Mouse (Mus musculus): Measurements from ENCODE around the gene Lrrc51.

The Lrrc51 gene

DNA sequence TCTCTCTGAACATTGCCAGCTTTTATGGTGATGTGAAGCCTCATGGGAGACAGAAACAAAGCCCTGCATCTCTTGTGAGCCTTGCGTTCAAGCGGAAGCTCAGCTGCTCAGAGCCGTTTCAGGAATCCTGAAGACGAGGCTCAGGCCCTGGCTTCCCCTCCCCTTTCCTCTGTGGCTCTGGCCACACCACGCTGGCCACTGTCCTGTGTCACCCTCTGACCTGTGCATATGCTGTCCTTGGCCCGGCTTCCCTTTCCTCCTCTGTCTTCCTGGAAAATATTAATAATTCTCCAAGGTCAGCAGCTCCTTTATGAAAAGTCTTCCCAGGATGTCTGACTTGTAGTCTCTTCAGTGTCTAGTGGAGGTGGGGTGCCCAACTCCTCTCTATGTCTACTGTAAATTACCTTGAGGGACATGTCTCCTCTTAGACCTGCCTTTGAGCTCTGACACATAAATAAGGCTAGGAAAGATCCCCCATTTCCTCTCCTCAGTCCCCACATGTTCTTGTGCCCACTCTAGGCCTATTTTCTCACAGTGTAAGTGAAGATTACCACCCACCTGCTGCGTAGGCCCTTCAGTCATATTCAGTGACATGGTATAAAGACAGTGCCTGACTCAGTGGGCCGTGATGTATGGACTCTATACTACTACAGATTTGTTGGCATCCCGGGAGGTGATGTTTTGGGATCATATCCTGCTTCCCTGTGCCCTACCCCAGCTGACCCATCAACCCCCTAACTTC lies 51.1 kb downstream of the Lrrc51 start:
- no peak for DNase-seq

DNA sequence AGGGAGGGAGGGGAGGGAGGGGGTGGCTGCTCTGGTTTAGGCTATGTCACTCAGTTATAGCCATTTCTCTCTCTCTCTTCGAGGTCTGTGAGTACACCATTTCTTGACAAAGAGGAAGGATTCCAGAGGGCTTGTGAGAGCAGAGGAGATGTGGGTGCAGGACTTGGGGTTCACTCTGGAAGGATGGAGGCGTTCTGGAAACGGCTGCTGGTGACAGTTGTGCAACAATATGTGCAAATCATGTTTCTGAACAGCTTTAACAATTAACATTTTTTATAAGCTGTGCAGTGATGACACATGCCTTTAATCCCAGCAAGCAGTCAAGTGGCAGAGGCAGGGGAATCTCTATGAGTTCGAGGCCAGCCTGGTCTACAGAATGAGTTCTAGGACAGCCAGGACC lies 52.8 kb downstream of the Lrrc51 start:
- DNase-seq: no peak

DNA sequence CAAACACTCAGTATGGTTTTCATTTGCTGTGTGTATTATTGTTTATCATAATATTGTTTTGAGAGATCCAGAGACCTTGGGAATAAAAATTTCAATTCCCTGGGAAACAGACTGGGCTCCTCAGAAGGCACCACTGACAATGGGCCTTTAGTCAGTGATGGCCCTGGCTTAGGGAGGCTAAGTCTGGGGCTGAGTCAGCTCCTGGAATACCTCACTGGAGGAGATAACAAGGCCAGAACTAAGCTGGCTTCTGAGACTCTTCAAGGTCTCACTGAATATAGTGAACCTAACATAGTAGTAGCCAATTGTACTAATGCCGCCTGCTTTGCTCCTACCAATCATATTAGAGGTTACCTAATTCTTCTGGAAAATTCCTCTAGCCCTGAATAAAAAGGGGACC lies 57.7 kb downstream of the Lrrc51 start:
- DNase-seq: no peak

DNA sequence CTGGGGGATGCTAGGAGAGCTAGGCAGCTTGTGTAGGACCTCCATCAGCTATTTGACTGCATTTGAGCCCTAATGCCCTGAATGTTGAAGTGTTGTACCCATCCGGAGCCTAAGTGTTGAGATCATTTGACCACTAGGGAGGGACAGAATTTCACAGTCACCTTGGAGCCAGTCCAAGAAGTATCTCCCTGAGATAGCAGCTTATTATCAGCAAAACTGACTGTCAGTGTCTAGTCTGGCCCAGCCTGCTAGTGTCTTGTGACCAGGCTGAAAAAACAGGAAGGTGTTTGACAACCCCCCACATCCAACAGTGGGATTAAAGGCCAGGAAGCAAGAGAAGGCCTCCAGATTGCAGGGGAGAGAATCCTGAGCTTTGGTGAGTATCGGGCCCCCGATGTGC lies 62.4 kb downstream of the Lrrc51 start:
- peak in 1 of 2 experiments; percentile 16 for DNase-seq

DNA sequence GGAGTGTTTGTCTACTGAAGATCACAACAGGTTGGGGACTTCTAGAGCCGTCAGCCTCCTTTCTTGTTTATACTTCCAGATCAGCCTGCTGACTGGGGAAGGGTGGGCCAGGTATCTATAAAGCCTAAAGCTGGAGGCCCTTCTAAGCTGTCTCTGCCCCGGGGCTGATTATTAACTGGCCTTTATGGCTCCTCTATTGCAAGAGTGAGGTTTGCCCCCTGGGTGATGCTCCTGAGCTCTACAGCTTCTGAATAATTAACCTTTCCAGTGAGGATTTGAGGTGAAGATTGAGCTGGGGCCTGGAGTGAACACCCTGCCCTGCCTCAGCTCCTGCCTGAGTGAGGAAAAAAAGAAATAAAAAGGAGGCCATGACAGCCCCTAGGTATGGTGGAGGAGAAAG lies 63.1 kb downstream of the Lrrc51 start, which contains the start of gene Folr1:
Gene Folr1, minus strand, starts transcription at position 160 of the 400 bp plus-strand sequence.
- no peak for DNase-seq

DNA sequence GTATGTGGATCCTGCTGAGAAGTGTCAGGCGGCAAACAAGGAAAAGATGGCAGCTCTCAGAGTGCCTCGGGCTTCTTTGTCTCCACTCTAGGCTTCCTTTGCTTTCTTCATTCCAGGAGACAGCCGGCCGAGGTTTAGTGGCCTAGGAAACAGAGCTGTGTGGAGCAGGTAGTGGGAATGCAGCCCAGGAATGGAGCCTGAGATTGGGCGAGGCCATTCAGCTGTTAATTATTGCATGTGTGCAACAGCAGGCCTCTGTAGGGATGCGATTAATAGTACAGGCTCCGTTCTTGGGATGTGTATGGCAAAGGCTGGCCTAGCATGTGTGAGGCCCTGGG lies 64.6 kb downstream of the Lrrc51 start:
- DNase-seq: peak; percentile 19 to 32

DNA sequence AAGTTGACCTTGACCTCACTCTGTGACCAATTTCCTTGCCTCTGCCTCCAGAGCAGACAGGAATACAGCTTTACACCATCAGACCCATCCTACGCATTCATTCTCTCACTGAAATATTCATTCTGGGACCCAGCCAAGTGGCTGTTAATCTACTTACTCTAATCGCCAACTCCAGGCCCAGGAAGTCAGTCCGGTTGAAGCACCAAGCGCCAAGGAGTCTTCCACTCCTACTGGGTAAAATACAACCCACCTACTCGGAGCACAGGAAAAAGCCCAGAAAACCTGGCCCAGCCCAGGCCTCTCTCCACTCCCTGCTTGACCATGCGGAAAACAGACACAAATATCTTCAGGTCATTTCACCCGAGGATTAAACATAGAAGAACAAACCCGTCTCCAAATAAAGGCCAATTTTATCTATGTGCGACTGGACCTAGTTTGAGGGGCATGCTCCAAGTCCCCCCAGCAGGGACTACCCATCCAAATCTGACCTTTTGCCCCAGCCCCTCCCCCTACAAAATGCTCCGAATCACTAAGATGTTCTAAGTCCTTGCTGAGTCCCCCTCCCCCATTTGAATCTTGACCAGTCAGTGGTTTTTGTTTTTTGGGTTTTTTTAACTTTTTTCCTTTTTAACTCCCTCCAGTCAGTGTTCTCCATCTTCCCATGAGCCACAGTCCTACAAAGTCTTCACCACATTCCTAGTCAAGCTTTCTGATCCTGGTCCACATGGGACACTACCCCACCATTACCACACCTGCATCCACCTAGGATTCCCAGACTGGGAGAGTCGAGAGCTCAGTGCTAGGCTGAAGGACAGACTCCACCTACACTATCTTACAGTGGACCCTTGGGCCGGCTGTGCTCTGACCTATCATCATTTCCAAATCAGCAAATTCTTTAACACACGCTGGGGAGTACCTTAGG lies 65.2 kb downstream of the Lrrc51 start:
- peak; percentile 14 to 21 for DNase-seq

DNA sequence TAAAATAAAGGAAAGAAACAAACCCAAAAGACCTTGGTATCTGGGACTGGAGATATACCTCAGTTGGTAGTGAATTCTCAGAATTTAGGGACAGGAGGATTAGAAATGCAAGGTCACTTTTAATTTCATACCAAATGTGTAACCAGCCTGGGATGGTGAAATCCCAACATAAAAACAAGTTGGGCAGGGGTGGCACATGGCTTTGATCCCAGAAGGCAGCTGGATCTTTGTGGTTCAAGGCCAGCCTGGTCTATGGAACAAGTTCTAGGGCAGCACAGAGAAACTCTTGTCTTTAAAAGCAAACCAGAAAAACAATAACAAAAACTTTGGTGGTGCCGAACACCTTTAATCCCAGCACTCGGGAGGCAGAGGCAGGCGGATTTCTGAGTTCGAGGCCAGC lies 66.2 kb downstream of the Lrrc51 start:
- DNase-seq: no peak

DNA sequence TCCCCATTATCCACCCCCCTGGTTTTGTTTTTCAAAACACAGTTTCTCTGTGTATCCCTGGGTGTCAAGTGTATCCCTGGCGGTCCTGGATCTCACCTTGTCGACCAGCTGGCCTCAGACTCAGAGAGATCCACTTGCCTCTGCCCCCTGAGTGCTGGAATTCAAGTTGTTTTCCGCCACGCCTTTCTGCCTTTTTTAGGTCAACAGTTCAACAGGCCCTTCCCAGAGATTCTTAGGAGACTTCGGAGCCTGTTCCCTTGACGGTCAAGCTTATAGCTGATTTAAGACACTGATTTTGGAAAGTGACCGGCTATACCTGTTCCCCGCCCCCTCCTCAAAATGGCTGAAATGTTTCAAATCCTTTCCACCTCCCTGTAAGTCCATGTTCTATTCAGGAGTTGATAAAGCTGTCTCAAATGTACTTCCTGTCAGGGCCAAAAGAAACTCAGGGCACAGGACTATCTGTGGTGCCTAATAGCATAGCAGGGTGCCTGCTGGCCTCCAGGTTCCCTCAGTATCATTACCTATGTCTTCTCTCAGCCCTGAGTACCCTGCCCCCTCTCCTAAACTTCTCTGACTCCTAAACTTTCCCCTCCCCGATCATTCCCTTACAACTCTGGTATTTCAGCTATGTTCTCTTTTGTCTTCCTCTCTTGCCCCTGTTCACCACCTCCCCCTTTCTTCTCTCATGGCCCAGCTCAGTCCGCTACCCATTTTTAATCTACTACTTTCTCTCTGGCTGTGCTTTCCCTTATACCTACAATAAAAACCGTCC lies 67.0 kb downstream of the Lrrc51 start:
- DNase-seq: no peak

DNA sequence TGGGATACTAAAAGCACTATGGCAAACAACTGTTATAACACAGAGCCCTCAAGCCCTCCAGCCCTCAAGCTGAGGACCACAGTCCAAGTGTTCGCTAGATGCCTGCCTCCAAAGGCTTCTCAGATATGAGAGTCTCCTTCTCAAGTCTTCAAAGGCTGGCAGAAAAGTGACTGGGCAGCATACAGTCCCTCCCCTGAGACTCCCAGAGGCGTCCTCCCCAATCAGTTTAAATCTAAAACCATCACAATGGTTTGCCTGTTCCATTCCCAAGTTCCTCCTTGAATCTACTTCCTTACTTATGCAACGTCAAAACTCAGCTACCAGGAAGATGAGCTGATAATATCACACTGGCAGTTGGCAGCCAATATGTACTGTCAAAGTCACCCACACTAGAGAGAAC lies 70.3 kb downstream of the Lrrc51 start, which contains the start of gene Anapc15:
Gene Anapc15, plus strand, starts transcription at position 301 of the 400 bp plus-strand sequence.
- DNase-seq: no peak

All from cerebellum, postnatal 10 days (tissue).